Mouse (Mus musculus) cerebellum, postnatal 4 days (tissue): ENCODE data around the gene Fkbp10.

Source experiments
- DNase-seq, 2 experiments: peaks; one replicate each; pipeline ENCODE4 v3.0.0; 2022; ENCODE audit warnings: low spot score in 2 of 2, mixed read lengths in 1 of 2

Gene Fkbp10

GRCm38 (mm10) chr11:100411736-100412135, 3.8 kb upstream of the Fkbp10 start:
- DNase-seq = no peak

- DNase-seq = no peak
Observed at GRCm38 (mm10) chr11:100413541-100413940, 2.0 kb upstream of the Fkbp10 start.

- peak; percentile 68 to 87 for DNase-seq
Observed at GRCm38 (mm10) chr11:100414021-100414913, 1.2 kb upstream of the Fkbp10 start, which contains the start of gene P3h4. Gene P3h4 (minus strand): TSS chr11:100414836.

GRCm38 (mm10) chr11:100421537-100421936, 6.0 kb downstream of the Fkbp10 start:
- no peak for DNase-seq

GRCm38 (mm10) chr11:100423836-100424235, 8.3 kb downstream of the Fkbp10 start:
- no peak for DNase-seq

GRCm38 (mm10) chr11:100425851-100426250, 10.4 kb downstream of the Fkbp10 start:
- DNase-seq = peak in 1 of 2 experiments; percentile 62

- DNase-seq = no peak
Observed at GRCm38 (mm10) chr11:100426820-100427219, 11.3 kb downstream of the Fkbp10 start.

- DNase-seq = no peak
Observed at GRCm38 (mm10) chr11:100428612-100429199, 13.2 kb downstream of the Fkbp10 start.

- no peak for DNase-seq
Observed at GRCm38 (mm10) chr11:100430052-100430451, 14.6 kb downstream of the Fkbp10 start.

GRCm38 (mm10) chr11:100432002-100432401, 16.5 kb downstream of the Fkbp10 start:
- no peak for DNase-seq

- no peak for DNase-seq
Observed at GRCm38 (mm10) chr11:100435678-100436246, 20.3 kb downstream of the Fkbp10 start.

GRCm38 (mm10) chr11:100437901-100438300, 22.4 kb downstream of the Fkbp10 start:
- no peak for DNase-seq

- DNase-seq = peak; percentile 67 to 81
Observed at GRCm38 (mm10) chr11:100440691-100441522, 25.4 kb downstream of the Fkbp10 start.

GRCm38 (mm10) chr11:100441797-100442196, 26.3 kb downstream of the Fkbp10 start, which contains the start of the genes Nt5c3b and Klhl10:
Gene Nt5c3b (minus strand): TSS chr11:100441808.
Gene Klhl10 (plus strand): TSS chr11:100441917.
- DNase-seq = no peak

- DNase-seq = no peak
Observed at GRCm38 (mm10) chr11:100442625-100443024, 27.1 kb downstream of the Fkbp10 start.

GRCm38 (mm10) chr11:100457247-100457646, 41.8 kb downstream of the Fkbp10 start:
- DNase-seq = no peak

GRCm38 (mm10) chr11:100457711-100458110, 42.2 kb downstream of the Fkbp10 start:
- no peak for DNase-seq

GRCm38 (mm10) chr11:100462699-100463098, 47.2 kb downstream of the Fkbp10 start:
- no peak for DNase-seq

- no peak for DNase-seq
Observed at GRCm38 (mm10) chr11:100465229-100465792, 49.8 kb downstream of the Fkbp10 start.

GRCm38 (mm10) chr11:100465833-100466232, 50.3 kb downstream of the Fkbp10 start:
- no peak for DNase-seq
